9 mouse cellular contexts compared by ENCODE assay signal in the genomic region with DNA sequence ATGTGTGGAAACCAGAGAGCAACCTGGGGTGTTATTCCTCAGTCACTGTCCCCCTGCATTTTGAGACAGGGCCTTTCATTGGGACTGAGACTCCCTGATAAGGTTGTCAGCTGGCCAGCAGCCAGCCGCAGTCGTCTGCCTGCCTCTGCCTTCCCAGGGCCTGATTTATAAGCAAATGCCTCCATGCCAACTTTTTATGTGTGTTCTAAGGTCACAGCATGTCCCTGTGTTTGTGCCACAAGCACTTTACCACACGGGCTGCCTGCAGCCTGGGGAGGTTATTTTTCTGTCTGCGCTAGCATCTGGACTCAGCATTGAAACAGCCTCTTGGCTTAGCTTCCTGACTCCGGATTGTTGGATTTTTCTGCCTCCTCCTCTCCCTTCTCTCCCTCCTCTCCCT. TPM values are rescaled to one million over a fixed set of nuclear protein-coding genes. Genes with fewer than 3 reads are reported as not detected.
DNase-seq lines count a peak whose midpoint lies in the region; ATAC-seq and TF ChIP-seq lines count a peak whose summit lies in the region.
"Had no signal": no experiment of that assay in that cellular context is flagged by ENCODE, and none has a peak within 500 bp of the region (broad histone marks: within the 10 kb centered on the region; RNA-seq: fewer than 3 reads in every experiment).

No protein-coding gene starts in this region.

- TF ChIP-seq EP300 in lung, postnatal 0 days (IDR thresholded peaks at IDR 0.05), result no peak
- no peak for TF ChIP-seq EP300 in heart, postnatal 0 days (IDR thresholded peaks at IDR 0.05; ENCODE audit: low read depth)

- TF ChIP-seq CTCF in lung, postnatal 0 days (IDR thresholded peaks at IDR 0.05), result no peak
- no peak for TF ChIP-seq CTCF in heart, postnatal 0 days (IDR thresholded peaks at IDR 0.05; ENCODE audit: low read depth)

- H3K9ac ChIP-seq in lung, postnatal 0 days (replicated peaks; ENCODE audit: low read depth), result no peak overlapping the region
- H3K9ac ChIP-seq in heart, postnatal 0 days (replicated peaks; ENCODE audit: low read depth, low read length), result no peak overlapping the region
- H3K9ac ChIP-seq in limb, embryonic 12.5 days (replicated peaks), result peak overlapping the region; percentile 13; the same call in 1 of the 2 replicates
- H3K9ac ChIP-seq: liver, embryonic 15.5 days had no signal

- peak; percentile 7 for DNase-seq in cerebellum, adult 8-10 months
- no peak for DNase-seq in cerebellum, postnatal 4 days (ENCODE audit: low spot score in 2 of 2)
- no peak for DNase-seq in lung, postnatal 0 days (ENCODE audit: low spot score)
- DNase-seq in lung, postnatal 14 days, result no peak
- no peak for DNase-seq in heart, postnatal 0 days (ENCODE audit: low spot score)
- no peak for DNase-seq in spleen, adult 12 weeks (ENCODE audit: low spot score)
- DNase-seq in frontal cortex, postnatal 25 days (ENCODE audit: low spot score in 2 of 2), result no peak

- 15% methylated on average over 5 of the region's 5 CpGs for WGBS in lung, postnatal 0 days
- WGBS in heart, postnatal 0 days, result 22% methylated on average over 5 of the region's 5 CpGs
- 21% methylated on average over 5 of the region's 5 CpGs for WGBS in limb, embryonic 12.5 days

- no peaks in the 10 kb centered on the region for H3K9me3 ChIP-seq in lung, postnatal 0 days (ENCODE audit: low read length)
- H3K9me3 ChIP-seq in heart, postnatal 0 days (replicated peaks; ENCODE audit: control insufficient read depth, low read length), result no peaks in the 10 kb centered on the region
- peaks cover 3% of the 10 kb centered on the region; the same call in 1 of the 2 replicates for H3K9me3 ChIP-seq in limb, embryonic 12.5 days
- H3K9me3 ChIP-seq: liver, embryonic 15.5 days had no signal

- peaks cover 28% of the 10 kb centered on the region for H3K4me1 ChIP-seq in lung, postnatal 0 days (ENCODE audit: insufficient read depth, low read depth, low read length)
- H3K4me1 ChIP-seq in heart, postnatal 0 days (ENCODE audit: control insufficient read depth, insufficient read depth), result peaks cover 38% of the 10 kb centered on the region
- H3K4me1 ChIP-seq in limb, embryonic 12.5 days (replicated peaks), result peaks cover 65% of the 10 kb centered on the region

- peak overlapping the region; percentile 81 for H3K27ac ChIP-seq in lung, postnatal 0 days (ENCODE audit: low read length)
- peak overlapping the region; percentile 69 for H3K27ac ChIP-seq in heart, postnatal 0 days (ENCODE audit: low read depth)
- peak overlapping the region; percentile 91 for H3K27ac ChIP-seq in limb, embryonic 12.5 days
- H3K27ac ChIP-seq: liver, embryonic 15.5 days had no signal

- H3K4me3 ChIP-seq in lung, postnatal 0 days (ENCODE audit: low read depth, low read length), result no peak overlapping the region
- H3K4me3 ChIP-seq in heart, postnatal 0 days (ENCODE audit: low read depth, low read length), result no peak overlapping the region
- no peak overlapping the region for H3K4me3 ChIP-seq in limb, embryonic 12.5 days (replicated peaks)
- H3K4me3 ChIP-seq: liver, embryonic 15.5 days had no signal

- no peaks in the 10 kb centered on the region for H3K27me3 ChIP-seq in lung, postnatal 0 days (replicated peaks; ENCODE audit: insufficient read depth, low read length)
- H3K27me3 ChIP-seq in heart, postnatal 0 days (ENCODE audit: control insufficient read depth, insufficient read depth, low read length), result no peaks in the 10 kb centered on the region
- no peaks in the 10 kb centered on the region for H3K27me3 ChIP-seq in limb, embryonic 12.5 days
- H3K27me3 ChIP-seq: liver, embryonic 15.5 days had no signal

- no peaks in the 10 kb centered on the region for H3K36me3 ChIP-seq in lung, postnatal 0 days (ENCODE audit: insufficient read depth, low read length)
- no peaks in the 10 kb centered on the region; the same call in 1 of the 2 replicates for H3K36me3 ChIP-seq in heart, postnatal 0 days (replicated peaks; ENCODE audit: control insufficient read depth, insufficient read depth, low read length)
- peaks cover 13% of the 10 kb centered on the region for H3K36me3 ChIP-seq in limb, embryonic 12.5 days

- no peak for ATAC-seq in lung, postnatal 0 days
- 0 out of 2 replicates have a peak, but pooled peaks have one; percentile 29 for ATAC-seq in heart, postnatal 0 days (ENCODE audit: insufficient read depth, low read depth)
- no peak for ATAC-seq in limb, embryonic 12.5 days (ENCODE audit: insufficient number of reproducible peaks, insufficient read depth, low FRiP score, low TSS enrichment, low read depth)

- H3K4me2 ChIP-seq in lung, postnatal 0 days (replicated peaks; ENCODE audit: low read depth, low read length), result no peak overlapping the region
- no peak overlapping the region for H3K4me2 ChIP-seq in heart, postnatal 0 days (ENCODE audit: low read depth, low read length)
- H3K4me2 ChIP-seq in limb, embryonic 12.5 days, result peak overlapping the region; percentile 15; the same call in 1 of the 2 replicates
- H3K4me2 ChIP-seq: liver, embryonic 15.5 days had no signal

RNA-seq across cellular contexts. Expression of gene Ctdspl, which starts 47.9 kb away (rescaled TPM):
- 27.8 and 29.9 TPM in 2 replicates for polyA plus RNA-seq in lung, postnatal 0 days (2015; fragmentation: Nextera tagmentation; extraction: Ambion mirVana)
- total RNA-seq in heart, postnatal 0 days (2014; rRNA removed; ENCODE audit: low replicate concordance), result 12.6 and 33.7 TPM in 2 replicates
- 4.3 TPM in 2 replicates for polyA plus RNA-seq in heart, postnatal 0 days (2015; fragmentation: Nextera tagmentation; extraction: Ambion mirVana)
- polyA plus RNA-seq in limb, embryonic 12.5 days (2016; fragmentation: Nextera tagmentation; extraction: Ambion mirVana), result 19.2 and 19.9 TPM in 2 replicates
